ENCODE assay signal across 1 mouse cellular context in genomic region chr11:61602705-61603104, GRCm38 (mm10).
TF ChIP-seq lines count a peak whose summit lies in the region.

No protein-coding gene starts in this region.

TF ChIP-seq in MEL, 35 proteins besides CTCF, POLR2A, EP300 and RAD21 (continued from another document):
- TF ChIP-seq MAX (IDR thresholded peaks at IDR 0.05; ENCODE audit: low read length): peak; percentile 46; the same call in 1 of the 2 replicates
- TF ChIP-seq E2F4 (IDR thresholded peaks at IDR 0.05; ENCODE audit: borderline replicate concordance, low read depth, low read length): no peak
- no peak for TF ChIP-seq JUND (IDR thresholded peaks at IDR 0.05; ENCODE audit: low read depth, low read length)
- no peak for TF ChIP-seq CHD1 (IDR thresholded peaks at IDR 0.05; ENCODE audit: low read depth, low read length)
- TF ChIP-seq ELF1 (IDR thresholded peaks at IDR 0.05; ENCODE audit: low read depth, low read length): no peak
- peak; percentile 96 for TF ChIP-seq MAFK (IDR thresholded peaks at IDR 0.05; ENCODE audit: borderline replicate concordance, low read depth, low read length)
- TF ChIP-seq MEF2A (IDR thresholded peaks at IDR 0.05; ENCODE audit: extremely low read depth, insufficient replicate concordance, low read depth, low read length, poor library complexity, severe bottlenecking): no peak
- TF ChIP-seq GABPA (IDR thresholded peaks at IDR 0.05; ENCODE audit: low read depth, low read length): no peak
- peak; percentile 98 for TF ChIP-seq MAZ (IDR thresholded peaks at IDR 0.05; ENCODE audit: low read depth, low read length)
- peak; percentile 80 for TF ChIP-seq CHD2 (IDR thresholded peaks at IDR 0.05; ENCODE audit: low read length)
- peak; percentile 88 for TF ChIP-seq ETS1 (IDR thresholded peaks at IDR 0.05; ENCODE audit: low read depth, low read length)
